Mouse (Mus musculus) lung, adult 2 months (tissue): ENCODE results near the gene Fnbp1. TPM values are rescaled to one million over a fixed set of nuclear protein-coding genes. Genes with fewer than 3 reads are reported as not detected.

Experiments
- DNase-seq: peaks from one replicate; pipeline ENCODE4 v3.0.0; 2022
- H3K4me1 ChIP-seq: fragments of 200-500 bp; 2 replicates; pipeline ENCODE4 v1.6.1; 2011; ENCODE audit warnings: low read length; ENCODE audit not compliant: control insufficient read depth, insufficient read depth
- H3K4me3 ChIP-seq: fragments of 200-500 bp; replicated peaks from 2 replicates; pipeline ENCODE3; 2011; ENCODE audit warnings: low read depth, mild to moderate bottlenecking, control low read depth, low read length; ENCODE audit errors: extremely low read depth
- CTCF ChIP-seq: fragments of 200-500 bp; IDR thresholded peaks from 2 replicates; pipeline ENCODE4 v1.5.1; 2011; ENCODE audit warnings: mild to moderate bottlenecking, low read length, control low read depth; ENCODE audit not compliant: insufficient read depth
- POLR2A ChIP-seq: fragments of 200-500 bp; IDR thresholded peaks from 2 replicates; pipeline ENCODE4 v1.6.1; 2011; ENCODE audit warnings: low read depth, mild to moderate bottlenecking, control low read depth, low read length, borderline replicate concordance; ENCODE audit errors: extremely low read depth
- WGBS: fragments of 180-500 bp; shearing (Covaris S2); methylation state at CpG from one replicate; pipeline ENCODE4 v1.1.7; 2018; 5-methylcytosine and 5-hydroxymethylcytosine counted together
- polyA plus RNA-seq: library from polyadenylated mRNA; depleted of rRNA; stranded (reverse); fragments of >200 nt; gene quantifications from 2 replicates; pipeline ENCODE4 v1.2.3, GENCODE M21; 2012

Gene Fnbp1
- polyA plus RNA-seq, 1 experiment: 47.4 TPM

GRCm38 (mm10) chr2:31129742-31130518, 11.9 kb downstream of the Fnbp1 start:
- H3K4me1 ChIP-seq: peaks cover 32% of the 10 kb centered on the region
- no peak for DNase-seq

GRCm38 (mm10) chr2:31127899-31128298, 13.9 kb downstream of the Fnbp1 start:
- 47% methylated on average over 4 of the region's 4 CpGs for WGBS
- H3K4me1 ChIP-seq: peaks cover 40% of the 10 kb centered on the region
- no peak for DNase-seq

More at GRCm38 (mm10) chr2:31129742-31130518, 11.9 kb downstream of the Fnbp1 start:
- H3K4me3 ChIP-seq: no peak overlapping the region
- TF ChIP-seq POLR2A (no peak), CTCF (no peak)
- WGBS: 57% methylated on average over 14 of the region's 14 CpGs

GRCm38 (mm10) chr2:31127219-31127618, 14.6 kb downstream of the Fnbp1 start:
- TF ChIP-seq POLR2A (no peak), CTCF (no peak)
- DNase-seq: no peak
- no peak overlapping the region for H3K4me3 ChIP-seq
- WGBS: 59% methylated on average over 7 of the region's 7 CpGs
- peaks cover 40% of the 10 kb centered on the region for H3K4me1 ChIP-seq

More at GRCm38 (mm10) chr2:31127899-31128298, 13.9 kb downstream of the Fnbp1 start:
- TF ChIP-seq CTCF: no peak
- TF ChIP-seq POLR2A: no peak
- H3K4me3 ChIP-seq: no peak overlapping the region

GRCm38 (mm10) chr2:31126048-31126447, 15.8 kb downstream of the Fnbp1 start:
- DNase-seq: no peak
- peaks cover 38% of the 10 kb centered on the region for H3K4me1 ChIP-seq
- 84% methylated on average over 9 of the region's 9 CpGs for WGBS
- no peak overlapping the region for H3K4me3 ChIP-seq
- TF ChIP-seq POLR2A (no peak), CTCF (no peak)

- WGBS: 38% methylated on average over 7 of the region's 7 CpGs
- no peak for DNase-seq
- TF ChIP-seq POLR2A (no peak), CTCF (no peak)
- H3K4me3 ChIP-seq: no peak overlapping the region
- peaks cover 31% of the 10 kb centered on the region for H3K4me1 ChIP-seq
Observed at GRCm38 (mm10) chr2:31125156-31125555, 16.7 kb downstream of the Fnbp1 start.

- TF ChIP-seq CTCF (no peak), POLR2A (no peak)
- no peak for DNase-seq
- 15% methylated on average over 2 of the region's 2 CpGs for WGBS
Observed at GRCm38 (mm10) chr2:31124694-31125093, 17.1 kb downstream of the Fnbp1 start.

GRCm38 (mm10) chr2:31123493-31123892, 18.3 kb downstream of the Fnbp1 start:
- no peak for TF ChIP-seq CTCF
- no peak for TF ChIP-seq POLR2A
- H3K4me3 ChIP-seq: no peak overlapping the region
- DNase-seq: no peak
- WGBS: 92% methylated on average over 5 of the region's 5 CpGs
- H3K4me1 ChIP-seq: peaks cover 30% of the 10 kb centered on the region

More at GRCm38 (mm10) chr2:31124694-31125093, 17.1 kb downstream of the Fnbp1 start:
- H3K4me1 ChIP-seq: peaks cover 31% of the 10 kb centered on the region
- H3K4me3 ChIP-seq: no peak overlapping the region

- Histone ChIP-seq H3K4me3 (no peak overlapping the region), H3K4me1 (peaks cover 26% of the 10 kb centered on the region)
- no peak for DNase-seq
- TF ChIP-seq POLR2A (no peak), CTCF (no peak)
- 67% methylated on average over 5 of the region's 5 CpGs for WGBS
Observed at GRCm38 (mm10) chr2:31122806-31123205, 19.0 kb downstream of the Fnbp1 start.

GRCm38 (mm10) chr2:31121131-31121693, 20.6 kb downstream of the Fnbp1 start:
- TF ChIP-seq POLR2A (no peak), CTCF (no peak)
- Histone ChIP-seq H3K4me3 (no peak overlapping the region), H3K4me1 (peaks cover 23% of the 10 kb centered on the region)
- 74% methylated on average over 7 of the region's 7 CpGs for WGBS
- no peak for DNase-seq

- no peak overlapping the region for H3K4me3 ChIP-seq
- TF ChIP-seq CTCF (no peak), POLR2A (no peak)
- no peak for DNase-seq
- 58% methylated on average over 13 of the region's 13 CpGs for WGBS
- peaks cover 20% of the 10 kb centered on the region for H3K4me1 ChIP-seq
Observed at GRCm38 (mm10) chr2:31119795-31120194, 22.0 kb downstream of the Fnbp1 start.
